Mouse (Mus musculus): Measurements from ENCODE around the gene Ndufa13. TPM values are rescaled to one million over a fixed set of nuclear protein-coding genes. Genes with fewer than 3 reads are reported as not detected.

Gene Ndufa13
- polyA plus RNA-seq, 1 experiment: 195 TPM

- TF ChIP-seq GATA1 (IDR thresholded peaks at IDR 0.05; ENCODE audit: borderline replicate concordance, low read length): no peak
- Histone ChIP-seq H3K36me3 (replicated peaks; ENCODE audit: low read length) (peaks cover 74% of the 10 kb centered on the region), H3K27me3 (replicated peaks) (no peaks in the 10 kb centered on the region), H3K9me3 (no peaks in the 10 kb centered on the region), H3K4me1 (peaks cover 96% of the 10 kb centered on the region), H3K4me3 (replicated peaks) (peak overlapping the region; percentile 69)
Measured at GRCm38 (mm10) chr8:69934582-69934981, 32.2 kb upstream of the Ndufa13 start.

- TF ChIP-seq FLI1 (IDR thresholded peaks at IDR 0.05; ENCODE audit: low read length) (no peak), GATA1 (IDR thresholded peaks at IDR 0.05; ENCODE audit: borderline replicate concordance, low read length) (no peak)
- H3K27me3 ChIP-seq (replicated peaks): no peaks in the 10 kb centered on the region
- H3K4me3 ChIP-seq (replicated peaks): peak overlapping the region; percentile 25
- peaks cover 96% of the 10 kb centered on the region for H3K4me1 ChIP-seq
- no peaks in the 10 kb centered on the region for H3K9me3 ChIP-seq
- peaks cover 75% of the 10 kb centered on the region for H3K36me3 ChIP-seq (replicated peaks; ENCODE audit: low read length)
Measured at GRCm38 (mm10) chr8:69933811-69934210, 31.5 kb upstream of the Ndufa13 start.

DNA sequence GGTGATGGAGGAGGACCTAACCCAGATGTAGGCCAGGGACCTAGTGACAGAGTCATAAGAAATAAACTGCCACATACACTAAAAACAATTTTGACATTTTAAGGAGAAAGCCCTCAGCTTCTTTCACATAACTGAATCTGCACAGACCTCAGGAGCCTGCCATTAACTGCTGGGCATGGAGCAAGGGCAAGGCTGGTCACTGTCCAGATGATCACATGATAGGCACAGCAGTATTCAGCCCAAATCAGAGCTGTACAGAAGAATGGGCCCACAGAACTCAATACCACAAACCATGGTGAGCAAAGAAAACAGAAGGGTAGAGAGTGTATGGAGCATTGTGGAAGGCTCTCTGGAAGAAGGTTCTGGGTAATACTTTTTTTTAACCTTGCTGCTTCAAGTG is 24.5 kb upstream of the Ndufa13 start:
- no peak overlapping the region for H3K4me3 ChIP-seq (replicated peaks)
- H3K9me3 ChIP-seq: no peaks in the 10 kb centered on the region
- no peaks in the 10 kb centered on the region for H3K27me3 ChIP-seq (replicated peaks)
- peaks cover 78% of the 10 kb centered on the region for H3K36me3 ChIP-seq (replicated peaks; ENCODE audit: low read length)
- peaks cover 96% of the 10 kb centered on the region for H3K4me1 ChIP-seq
- no peak for TF ChIP-seq GATA1 (IDR thresholded peaks at IDR 0.05; ENCODE audit: borderline replicate concordance, low read length)
- no peak for TF ChIP-seq FLI1 (IDR thresholded peaks at IDR 0.05; ENCODE audit: low read length)

- Histone ChIP-seq H3K4me1 (peaks cover 100% of the 10 kb centered on the region), H3K4me3 (replicated peaks) (peak overlapping the region; percentile 1), H3K27me3 (replicated peaks) (no peaks in the 10 kb centered on the region), H3K9me3 (no peaks in the 10 kb centered on the region), H3K36me3 (replicated peaks; ENCODE audit: low read length) (peaks cover 81% of the 10 kb centered on the region)
- TF ChIP-seq GATA1 (IDR thresholded peaks at IDR 0.05; ENCODE audit: borderline replicate concordance, low read length) (no peak), FLI1 (IDR thresholded peaks at IDR 0.05; ENCODE audit: low read length) (no peak)
Measured at GRCm38 (mm10) chr8:69923986-69924385, 21.6 kb upstream of the Ndufa13 start.

DNA sequence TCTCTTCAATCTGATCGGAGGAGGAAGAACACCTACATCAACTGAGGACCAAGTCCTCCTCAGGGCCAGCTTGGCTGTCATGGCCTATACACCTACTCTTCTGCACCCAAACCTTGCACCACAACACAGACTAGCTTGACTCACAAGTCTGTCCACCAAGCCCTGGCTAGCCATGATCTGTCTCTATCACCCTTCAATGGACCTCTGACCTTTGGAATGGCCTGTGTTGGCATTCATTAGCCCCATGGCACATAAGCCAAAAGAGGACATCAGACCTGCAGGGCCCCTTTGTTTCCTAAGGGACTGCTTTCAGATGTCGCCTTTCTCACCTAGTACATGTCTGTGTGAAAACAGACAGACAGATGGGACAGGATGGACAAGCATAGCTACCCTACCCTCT is 18.8 kb upstream of the Ndufa13 start:
- Histone ChIP-seq H3K9me3 (no peaks in the 10 kb centered on the region), H3K36me3 (replicated peaks; ENCODE audit: low read length) (peaks cover 84% of the 10 kb centered on the region), H3K4me1 (peaks cover 96% of the 10 kb centered on the region), H3K4me3 (replicated peaks) (peak overlapping the region; percentile 79), H3K27me3 (replicated peaks) (no peaks in the 10 kb centered on the region)
- TF ChIP-seq FLI1 (IDR thresholded peaks at IDR 0.05; ENCODE audit: low read length): no peak
- no peak for TF ChIP-seq GATA1 (IDR thresholded peaks at IDR 0.05; ENCODE audit: borderline replicate concordance, low read length)

DNA sequence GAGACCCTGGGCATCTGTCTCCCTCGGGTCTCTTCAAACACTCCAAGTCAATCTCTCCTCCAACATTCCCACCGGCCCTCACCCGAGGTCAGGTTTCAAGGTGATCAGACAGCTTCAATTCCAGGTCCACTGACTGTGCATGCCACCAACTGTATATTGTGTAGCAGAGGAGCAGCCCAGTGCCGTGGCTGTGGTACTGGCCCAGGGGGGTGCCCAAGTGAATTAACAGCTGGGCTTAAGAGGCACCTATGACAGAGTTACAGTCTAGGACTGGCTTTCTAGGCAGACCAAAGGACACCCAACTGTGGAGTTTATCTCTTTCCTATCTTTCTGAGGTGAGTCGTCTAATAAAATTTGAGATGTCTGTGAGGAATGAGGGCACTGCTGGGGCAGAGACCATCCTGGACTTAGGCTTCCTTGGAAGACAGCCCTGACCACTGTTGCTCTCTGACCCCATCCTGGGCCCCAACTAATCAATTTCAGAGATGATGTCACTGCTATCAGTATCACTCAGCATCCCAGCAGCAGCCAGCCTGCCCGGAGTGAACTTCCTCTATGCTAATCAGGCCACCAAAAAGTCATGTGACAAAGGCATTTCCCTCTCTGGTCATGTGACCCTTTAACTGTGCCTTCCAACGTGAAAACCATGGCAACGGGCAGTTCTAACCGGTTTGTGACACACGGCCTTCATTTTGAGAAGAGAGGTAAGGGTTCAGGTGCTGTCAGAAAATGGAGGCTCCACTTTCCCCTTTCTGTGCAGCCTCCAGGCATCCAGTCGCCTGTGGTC is 17.7 kb upstream of the Ndufa13 start:
- Histone ChIP-seq H3K36me3 (replicated peaks; ENCODE audit: low read length) (peaks cover 85% of the 10 kb centered on the region), H3K4me1 (peaks cover 94% of the 10 kb centered on the region), H3K27me3 (replicated peaks) (no peaks in the 10 kb centered on the region), H3K9me3 (no peaks in the 10 kb centered on the region), H3K4me3 (replicated peaks) (peak overlapping the region; percentile 79)
- no peak for TF ChIP-seq FLI1 (IDR thresholded peaks at IDR 0.05; ENCODE audit: low read length)
- no peak for TF ChIP-seq GATA1 (IDR thresholded peaks at IDR 0.05; ENCODE audit: borderline replicate concordance, low read length)

DNA sequence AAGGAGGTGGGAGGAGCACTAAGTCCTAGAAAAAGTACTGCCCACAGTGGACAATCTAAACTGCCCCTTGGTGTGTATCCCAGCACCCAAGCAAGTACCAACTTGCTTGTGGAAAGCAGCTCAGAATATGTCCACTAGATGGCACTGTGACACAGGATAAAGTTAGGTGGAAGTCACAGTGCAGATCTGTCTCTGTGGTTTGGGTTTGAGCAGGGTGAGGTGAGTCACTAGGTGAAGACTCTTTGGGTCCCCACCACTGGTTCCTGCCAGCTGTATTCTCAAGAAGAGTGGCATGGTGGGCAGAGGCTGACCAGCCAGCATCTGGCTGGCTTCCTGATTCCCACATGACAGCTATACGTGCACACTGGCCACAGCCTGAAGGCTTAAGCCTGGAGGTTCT is 16.7 kb upstream of the Ndufa13 start:
- peaks cover 92% of the 10 kb centered on the region for H3K4me1 ChIP-seq

GRCm38 (mm10) chr8:69918506-69918905 is 16.1 kb upstream of the Ndufa13 start:
- Histone ChIP-seq H3K4me1 (peaks cover 87% of the 10 kb centered on the region), H3K27me3 (replicated peaks) (no peaks in the 10 kb centered on the region), H3K4me3 (replicated peaks) (peak overlapping the region; percentile 3), H3K9me3 (no peaks in the 10 kb centered on the region), H3K36me3 (replicated peaks; ENCODE audit: low read length) (peaks cover 91% of the 10 kb centered on the region)
- TF ChIP-seq GATA1 (IDR thresholded peaks at IDR 0.05; ENCODE audit: borderline replicate concordance, low read length) (no peak), FLI1 (IDR thresholded peaks at IDR 0.05; ENCODE audit: low read length) (no peak)

More for the DNA sequence above, 16.7 kb upstream of the Ndufa13 start:
- Histone ChIP-seq H3K27me3 (replicated peaks) (no peaks in the 10 kb centered on the region), H3K36me3 (replicated peaks; ENCODE audit: low read length) (peaks cover 91% of the 10 kb centered on the region), H3K9me3 (no peaks in the 10 kb centered on the region), H3K4me3 (replicated peaks) (peak overlapping the region; percentile 26)
- TF ChIP-seq FLI1 (IDR thresholded peaks at IDR 0.05; ENCODE audit: low read length) (no peak), GATA1 (IDR thresholded peaks at IDR 0.05; ENCODE audit: borderline replicate concordance, low read length) (no peak)

DNA sequence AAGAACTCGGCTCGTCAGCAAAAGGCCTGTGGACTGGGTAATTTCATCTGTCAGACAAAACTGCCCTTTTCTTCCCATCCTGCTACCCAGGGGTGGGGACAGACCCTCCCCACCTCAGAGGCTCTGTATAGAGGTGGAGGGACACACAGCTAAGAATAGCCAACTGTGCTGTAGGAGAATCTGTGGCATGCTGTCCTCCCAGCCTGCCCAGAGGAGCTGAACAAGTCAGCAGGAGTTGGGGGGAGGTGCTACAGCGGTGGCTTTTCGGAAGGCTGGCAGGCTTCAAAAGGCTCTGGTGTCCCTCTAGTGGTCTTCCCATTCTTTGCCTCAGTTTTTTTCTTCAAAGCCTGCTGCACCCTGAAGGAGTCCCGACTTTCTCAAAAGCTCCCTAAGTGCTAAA is 13.4 kb upstream of the Ndufa13 start:
- H3K36me3 ChIP-seq (replicated peaks; ENCODE audit: low read length): peaks cover 91% of the 10 kb centered on the region
- H3K4me3 ChIP-seq (replicated peaks): no peak overlapping the region

DNA sequence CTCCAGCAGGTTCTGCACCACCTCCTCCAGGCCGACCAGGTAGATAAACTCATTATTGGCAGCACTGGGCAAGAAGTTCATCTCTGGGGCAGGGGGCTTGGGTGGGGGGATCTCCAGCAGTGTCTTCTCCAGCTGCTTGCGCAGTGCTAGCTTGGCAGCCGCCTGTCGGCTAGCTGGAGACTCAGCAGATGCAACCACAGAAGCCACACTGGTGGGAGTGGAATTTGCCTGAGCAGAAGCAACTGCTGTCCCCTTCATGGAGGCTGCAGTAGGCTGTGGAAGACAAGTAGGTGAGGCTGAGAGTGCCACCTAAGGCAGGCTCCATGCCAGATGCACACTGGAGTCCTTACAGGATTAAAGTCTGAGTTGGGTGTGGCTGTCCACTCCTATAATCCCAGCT is 12.2 kb upstream of the Ndufa13 start:
- Histone ChIP-seq H3K36me3 (replicated peaks; ENCODE audit: low read length) (peaks cover 94% of the 10 kb centered on the region), H3K4me3 (replicated peaks) (no peak overlapping the region), H3K4me1 (peaks cover 60% of the 10 kb centered on the region), H3K9me3 (no peaks in the 10 kb centered on the region), H3K27me3 (replicated peaks) (no peaks in the 10 kb centered on the region)
- TF ChIP-seq GATA1 (IDR thresholded peaks at IDR 0.05; ENCODE audit: borderline replicate concordance, low read length) (no peak), FLI1 (IDR thresholded peaks at IDR 0.05; ENCODE audit: low read length) (no peak)

More for the DNA sequence above, 13.4 kb upstream of the Ndufa13 start:
- Histone ChIP-seq H3K27me3 (replicated peaks) (no peaks in the 10 kb centered on the region), H3K4me1 (peaks cover 66% of the 10 kb centered on the region), H3K9me3 (no peaks in the 10 kb centered on the region)
- TF ChIP-seq GATA1 (IDR thresholded peaks at IDR 0.05; ENCODE audit: borderline replicate concordance, low read length) (no peak), FLI1 (IDR thresholded peaks at IDR 0.05; ENCODE audit: low read length) (no peak)

Data from megakaryocyte, embryonic 14.5 days (primary cell).